In the genomic region with DNA sequence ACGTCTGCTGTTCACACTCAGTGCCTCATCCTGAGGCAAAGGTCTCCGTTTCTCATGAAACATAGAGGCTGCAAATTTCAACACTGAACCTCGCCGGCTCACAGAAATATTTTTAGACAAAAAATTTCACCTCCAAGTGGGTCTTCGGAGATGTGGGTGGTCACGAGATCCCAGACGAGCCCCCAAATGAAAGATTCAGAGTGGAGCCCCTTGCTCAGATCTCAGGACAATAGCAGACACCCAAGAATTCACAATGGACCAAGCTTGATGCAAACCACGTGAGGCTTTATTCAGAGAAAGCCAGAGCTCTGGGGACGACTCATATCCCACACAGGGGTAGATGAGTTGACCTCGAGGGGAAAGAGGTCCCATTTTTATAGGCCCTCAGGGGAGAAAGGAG, we compare ENCODE assay signal across 4 mouse cellular contexts.
DNase-seq lines count a peak whose midpoint lies in the region; TF ChIP-seq lines count a peak whose summit lies in the region.
"Not testable (repeated sequence)": the region's sequence is repeated elsewhere in the genome, so short reads cannot be mapped to it uniquely, and the experiment has no call there.

No protein-coding gene starts in this region.

- WGBS in heart, embryonic 10.5 days = 72% methylated on average over 10 of the region's 10 CpGs
- 81% methylated on average over 10 of the region's 10 CpGs for WGBS in kidney, adult 2 months

- not testable (repeated sequence) for H3K4me1 ChIP-seq in heart, embryonic 10.5 days; kidney, adult 2 months (ENCODE audit: control insufficient read depth, insufficient read depth, low read length)

- H3K9me3 ChIP-seq in heart, embryonic 10.5 days = peaks cover 40% of the 10 kb centered on the region

- TF ChIP-seq CTCF in kidney, adult 2 months (conservative IDR thresholded peaks at IDR 0.05; ENCODE audit: insufficient read depth, insufficient read length, low read depth, low read length) = not testable (repeated sequence)

- H3K27ac ChIP-seq in heart, embryonic 10.5 days; kidney, adult 2 months (ENCODE audit: insufficient read depth, low read depth, low read length): not testable (repeated sequence)

- H3K4me3 ChIP-seq in heart, embryonic 10.5 days; kidney, adult 2 months (ENCODE audit: insufficient read depth, low read depth, low read length): not testable (repeated sequence)

- not testable (repeated sequence) for H3K36me3 ChIP-seq in heart, embryonic 10.5 days; kidney, adult 2 months (ENCODE audit: control insufficient read depth, insufficient read depth, low read length)

- H3K27me3 ChIP-seq in heart, embryonic 10.5 days (ENCODE audit: insufficient read depth, poor library complexity, severe bottlenecking); kidney, adult 2 months (replicated peaks; ENCODE audit: control insufficient read depth, insufficient read depth, low read length): not testable (repeated sequence)

- not testable (repeated sequence) for TF ChIP-seq POLR2A in kidney, adult 2 months (IDR thresholded peaks at IDR 0.05; ENCODE audit: low read depth, low read length)

- DNase-seq in R1 (ENCODE audit: low read depth, low spot score) = peak; percentile 1
- peak; percentile 92 for DNase-seq in heart, adult 11 months
- DNase-seq in heart, embryonic 10.5 days (ENCODE audit: low spot score) = peak; percentile 13
- peak; percentile 0 for DNase-seq in kidney, adult 2 months

Comparison
In these comparisons a context has a peak if more than half of its experiments do, and no peak if none do; other contexts are left out.
1. DNase-seq: peak in every context shown above with its lines; median percentile 92 in heart, adult 11 months; 13 in heart, embryonic 10.5 days; 1 in R1; 0 in kidney, adult 2 months.